Mouse (Mus musculus) ES-E14 (cell line): ENCODE results near the gene Gm5426.

Experiments used
- MAFK ChIP-seq: IDR thresholded peaks from 2 replicates; pipeline ENCODE4 v1.6.1; 2014; ENCODE audit warnings: mild to moderate bottlenecking, low read depth, low read length, inconsistent platforms; ENCODE audit not compliant: insufficient read depth
- ZC3H11A ChIP-seq: IDR thresholded peaks from 2 replicates; pipeline ENCODE4 v1.6.1; 2012; ENCODE audit warnings: low read depth, mild to moderate bottlenecking, inconsistent platforms, low read length, borderline replicate concordance
- ZNF384 ChIP-seq: IDR thresholded peaks from 2 replicates; pipeline ENCODE4 v1.6.1; 2012; ENCODE audit warnings: low read depth, low read length, inconsistent platforms

GRCm38 (mm10) chr10:96124290-96124689 lies 12.1 kb upstream of the Gm5426 start:
- TF ChIP-seq ZNF384 (no peak), MAFK (no peak), ZC3H11A (no peak)
